Mouse (Mus musculus) heart, adult 2 months (tissue): Measurements from ENCODE around the gene Tmem120a.

ENCODE experiments used
- CTCF ChIP-seq: fragments of 200-600 bp; IDR thresholded peaks from 2 replicates; pipeline ENCODE4 v1.8.1; 2022; ENCODE audit warnings: antibody characterized with exemption, mild to moderate bottlenecking, moderate library complexity
- EP300 ChIP-seq: fragments of 200-500 bp; IDR thresholded peaks from 2 replicates; pipeline ENCODE4 v1.6.1; 2011; ENCODE audit warnings: low read depth, low read length, control low read depth; ENCODE audit not compliant: insufficient read depth
- POLR2A ChIP-seq: fragments of 200-500 bp; IDR thresholded peaks from 2 replicates; pipeline ENCODE4 v1.6.1; 2011; ENCODE audit warnings: mild to moderate bottlenecking, low read depth, low read length, control low read depth; ENCODE audit not compliant: insufficient read depth

GRCm38 (mm10) chr5:135730278-135730677 lies 14.0 kb downstream of the Tmem120a start:
- TF ChIP-seq EP300, result no peak
- TF ChIP-seq CTCF, result no peak
- no peak for TF ChIP-seq POLR2A
